Mouse (Mus musculus) limb, embryonic 15.5 days (tissue): ENCODE measurements around the gene Acmsd. TPM values are rescaled to one million over a fixed set of nuclear protein-coding genes. Genes with fewer than 3 reads are reported as not detected.

Experiments
- ATAC-seq: fragments of 200-750 bp; cut with Nextera tagmentation; 2 replicates; pipeline ENCODE4 v1.8.0; 2017; ENCODE audit warnings: low read depth, moderate TSS enrichment; ENCODE audit not compliant: insufficient number of reproducible peaks, low FRiP score, low TSS enrichment
- H3K27ac ChIP-seq: fragments of 300-500 bp; sonication (generic); 2 replicates; pipeline ENCODE4 v1.5.1; 2015; ENCODE audit warnings: moderate library complexity, mild to moderate bottlenecking, inconsistent platforms
- H3K27me3 ChIP-seq: fragments of 300-500 bp; sonication (generic); 2 replicates; pipeline ENCODE4 v1.6.1; 2015; ENCODE audit warnings: inconsistent platforms
- H3K36me3 ChIP-seq: fragments of 300-500 bp; sonication (generic); 2 replicates; pipeline ENCODE4 v1.6.1; 2015; ENCODE audit warnings: inconsistent platforms
- H3K4me1 ChIP-seq: fragments of 300-500 bp; sonication (generic); 2 replicates; pipeline ENCODE4 v1.6.1; 2015; ENCODE audit warnings: inconsistent platforms
- H3K4me2 ChIP-seq: fragments of 300-500 bp; sonication (generic); 2 replicates; pipeline ENCODE4 v1.6.1; 2015; ENCODE audit warnings: mild to moderate bottlenecking, inconsistent platforms
- H3K4me3 ChIP-seq: fragments of 300-500 bp; sonication (generic); 2 replicates; pipeline ENCODE4 v1.5.1; 2015; ENCODE audit warnings: mild to moderate bottlenecking, inconsistent platforms
- H3K9ac ChIP-seq: fragments of 300-500 bp; sonication (generic); 2 replicates; pipeline ENCODE4 v1.6.1; 2015; ENCODE audit warnings: inconsistent platforms
- H3K9me3 ChIP-seq: fragments of 300-500 bp; sonication (generic); 2 replicates; pipeline ENCODE4 v1.6.1; 2016; ENCODE audit warnings: inconsistent platforms
- WGBS: fragments of 180-500 bp; shearing (Covaris S2); methylation state at CpG from one replicate; pipeline ENCODE4 v1.1.7; 2015; 5-methylcytosine and 5-hydroxymethylcytosine counted together
- polyA plus RNA-seq: library from polyadenylated mRNA; unstranded; fragments of >200 nt; fragmentation: Nextera tagmentation; extraction: Ambion mirVana; gene quantifications from 2 replicates; pipeline ENCODE4 v1.2.1, GENCODE M21; 2015

Acmsd gene
- polyA plus RNA-seq = 0.06 and 0.07 TPM in 2 replicates

DNA sequence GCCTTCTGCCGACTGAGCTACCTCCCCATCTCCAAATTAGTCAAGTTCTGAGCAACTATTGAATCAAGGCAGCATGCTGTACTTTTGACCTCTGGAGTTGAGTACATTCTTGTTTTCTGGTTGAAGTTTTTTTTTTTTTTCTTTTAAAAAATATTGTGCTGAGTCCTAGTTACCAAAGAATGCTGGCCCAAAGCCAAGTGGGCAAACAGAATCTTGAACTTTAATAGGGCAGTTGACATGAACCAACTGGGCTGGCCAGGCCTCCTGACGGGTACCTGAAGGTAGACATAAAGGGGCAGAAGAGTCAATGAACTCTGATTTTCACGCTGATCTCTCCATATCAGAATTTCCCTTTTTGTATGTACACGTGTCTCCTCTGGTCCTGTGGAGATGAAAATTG lies at the start of gene Acmsd:
Gene Acmsd, plus strand, starts transcription at position 318 of the 400 bp plus-strand sequence.
- Histone ChIP-seq H3K27me3 (no peaks in the 10 kb centered on the region), H3K36me3 (no peaks in the 10 kb centered on the region), H3K9ac (no peak within 1 kb of the TSS), H3K4me3 (no peak within 1 kb of the TSS), H3K4me1 (no peaks in the 10 kb centered on the region), H3K27ac (no peak within 1 kb of the TSS), H3K9me3 (no peaks in the 10 kb centered on the region), H3K4me2 (no peak within 1 kb of the TSS)
- ATAC-seq = no peak
- WGBS = 89% methylated on average over 4 of the region's 4 CpGs

DNA sequence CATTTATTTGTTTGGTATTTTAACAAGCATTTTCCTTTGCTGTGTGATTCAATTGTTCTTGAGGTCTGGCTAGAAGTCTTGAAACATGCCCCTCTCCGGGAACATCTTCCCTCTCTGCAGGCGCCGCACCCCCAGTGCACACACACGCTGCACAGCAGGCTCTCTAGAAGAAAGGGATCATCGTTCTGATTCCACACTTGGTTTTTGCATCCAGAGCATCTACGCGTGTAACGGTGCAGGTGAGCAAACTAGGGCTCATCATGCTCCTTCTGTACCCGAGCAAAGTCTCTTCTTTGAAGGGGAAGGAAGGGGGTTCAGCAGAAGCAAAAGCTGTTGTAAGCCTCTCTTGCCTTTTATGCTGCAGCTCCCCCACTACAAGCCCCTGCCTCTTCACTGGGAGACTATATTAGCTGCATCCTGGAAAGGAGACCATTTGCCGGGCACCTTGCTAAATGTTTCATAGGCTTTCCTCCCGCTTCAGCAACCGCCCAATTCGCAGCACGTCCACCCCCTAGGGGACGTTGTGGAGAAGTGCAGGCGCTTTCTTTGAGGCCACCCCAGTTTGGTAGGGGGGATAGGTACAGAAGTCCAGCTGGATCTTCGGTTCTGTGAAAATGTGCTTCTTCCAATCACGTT lies 49.6 kb upstream of the Acmsd start, which contains the start of gene Tmem163:
Gene Tmem163, minus strand, starts transcription at position 51 of the 636 bp plus-strand sequence.
- WGBS = 19% methylated on average over 18 of the region's 18 CpGs
- peaks cover 21% of the 10 kb centered on the region for H3K4me1 ChIP-seq
- H3K4me2 ChIP-seq = 0 out of 2 replicates have a peak within 1 kb of the TSS, but pooled peaks have one; percentile 97
- H3K36me3 ChIP-seq = no peaks in the 10 kb centered on the region
- H3K9me3 ChIP-seq = no peaks in the 10 kb centered on the region
- H3K27me3 ChIP-seq = peaks cover 55% of the 10 kb centered on the region
- no peak within 1 kb of the TSS for H3K27ac ChIP-seq
- H3K4me3 ChIP-seq = peak within 1 kb of the TSS; percentile 47; the same call in 1 of the 2 replicates
- no peak within 1 kb of the TSS for H3K9ac ChIP-seq
- no peak for ATAC-seq

DNA sequence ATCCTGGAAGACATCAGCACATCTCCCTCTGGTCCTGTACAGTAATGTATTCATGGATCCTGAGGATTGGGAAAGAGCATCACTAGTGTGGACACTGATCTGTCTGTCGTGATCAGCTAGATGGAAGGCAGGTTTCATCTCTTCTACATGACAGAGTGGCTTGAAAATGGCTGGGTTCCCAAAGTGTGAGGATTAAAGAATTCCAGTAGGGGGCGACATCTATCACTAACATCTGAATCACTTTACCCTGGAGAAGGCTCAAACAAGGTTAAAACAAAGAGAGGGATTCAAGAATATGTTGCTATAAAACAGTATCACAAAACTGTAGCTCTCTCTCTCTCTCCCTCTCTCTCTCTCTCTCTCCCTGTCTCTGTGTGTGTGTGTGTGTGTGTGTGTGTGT lies 32.7 kb upstream of the Acmsd start:
- Histone ChIP-seq H3K4me3 (no peak overlapping the region), H3K36me3 (no peaks in the 10 kb centered on the region), H3K9me3 (no peaks in the 10 kb centered on the region), H3K4me2 (no peak overlapping the region), H3K4me1 (no peaks in the 10 kb centered on the region), H3K27ac (no peak overlapping the region), H3K27me3 (no peaks in the 10 kb centered on the region), H3K9ac (no peak overlapping the region)
- 27% methylated on average over 2 of the region's 2 CpGs for WGBS
- no peak for ATAC-seq

DNA sequence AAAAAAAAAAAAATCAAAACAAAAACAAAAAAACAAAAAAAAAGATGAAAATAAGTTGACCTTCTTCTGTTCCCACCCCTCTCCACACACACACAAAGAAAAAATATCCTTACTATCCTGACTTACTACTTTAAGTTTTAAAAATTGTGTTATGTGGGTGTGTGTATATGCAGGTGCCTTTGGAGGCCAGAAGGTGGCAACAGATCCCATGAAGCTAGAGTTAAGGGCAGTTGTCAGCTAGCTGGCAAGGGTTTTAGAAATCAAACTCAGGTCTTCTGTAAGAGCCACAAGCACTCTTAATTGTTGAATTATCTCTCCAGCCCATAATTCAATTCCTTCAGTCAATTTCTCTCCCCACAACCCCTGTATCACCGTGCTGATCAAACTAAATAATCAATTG lies 27.0 kb upstream of the Acmsd start:
- Histone ChIP-seq H3K27ac (no peak overlapping the region), H3K4me1 (no peaks in the 10 kb centered on the region), H3K4me2 (no peak overlapping the region), H3K9ac (no peak overlapping the region), H3K27me3 (no peaks in the 10 kb centered on the region), H3K9me3 (no peaks in the 10 kb centered on the region), H3K36me3 (no peaks in the 10 kb centered on the region), H3K4me3 (no peak overlapping the region)
- ATAC-seq = no peak
- WGBS = 83% methylated on average over 1 of the region's 1 CpGs

DNA sequence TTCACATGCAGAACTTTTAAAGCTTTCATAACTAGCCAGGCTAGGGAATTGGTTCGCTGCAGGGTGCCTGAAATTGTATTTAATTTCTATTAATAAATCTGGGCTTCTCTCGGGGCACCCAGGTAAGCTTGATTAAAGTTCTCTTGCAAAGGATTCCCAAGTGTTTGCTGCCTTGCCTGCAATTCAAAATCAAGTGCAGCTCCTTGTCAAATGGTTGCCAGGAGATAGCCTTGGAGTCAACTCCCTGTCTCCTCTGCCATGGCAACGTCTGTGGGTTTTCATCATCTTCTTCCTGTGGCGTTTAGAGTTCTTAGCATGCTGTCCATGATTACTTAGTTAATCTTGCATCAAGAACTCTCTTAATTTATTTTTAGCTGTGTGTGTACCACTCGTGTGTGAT lies 22.9 kb upstream of the Acmsd start:
- Histone ChIP-seq H3K4me1 (no peaks in the 10 kb centered on the region), H3K27me3 (no peaks in the 10 kb centered on the region), H3K27ac (no peak overlapping the region), H3K36me3 (no peaks in the 10 kb centered on the region), H3K9me3 (no peaks in the 10 kb centered on the region), H3K9ac (no peak overlapping the region), H3K4me2 (no peak overlapping the region), H3K4me3 (no peak overlapping the region)
- WGBS = 74% methylated on average over 5 of the region's 5 CpGs
- no peak for ATAC-seq

DNA sequence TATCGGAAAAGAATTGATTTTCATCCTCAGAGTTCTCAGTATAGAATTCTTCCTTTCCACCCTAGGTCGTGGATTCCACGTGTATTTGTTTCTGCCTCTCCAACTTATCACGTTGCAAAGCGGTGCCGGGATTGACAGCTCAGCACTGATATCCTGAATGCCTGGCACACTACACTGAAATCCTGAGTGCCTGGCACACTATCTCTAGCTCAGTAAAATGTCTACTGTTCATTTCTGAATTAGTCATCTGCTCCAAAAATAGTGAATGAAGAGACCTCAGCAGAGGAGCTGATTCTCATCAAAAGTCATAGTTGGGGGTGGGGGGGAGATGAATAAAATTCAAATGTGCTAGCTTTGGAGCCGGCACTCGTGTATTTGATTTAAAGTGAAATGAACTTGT lies 12.8 kb upstream of the Acmsd start:
- no peak overlapping the region for H3K27ac ChIP-seq
- no peak for ATAC-seq
- no peak overlapping the region for H3K4me2 ChIP-seq
- no peaks in the 10 kb centered on the region for H3K36me3 ChIP-seq
- no peaks in the 10 kb centered on the region for H3K9me3 ChIP-seq
- 85% methylated on average over 8 of the region's 8 CpGs for WGBS
- H3K4me1 ChIP-seq = no peaks in the 10 kb centered on the region
- no peak overlapping the region for H3K4me3 ChIP-seq
- H3K27me3 ChIP-seq = no peaks in the 10 kb centered on the region
- no peak overlapping the region for H3K9ac ChIP-seq

DNA sequence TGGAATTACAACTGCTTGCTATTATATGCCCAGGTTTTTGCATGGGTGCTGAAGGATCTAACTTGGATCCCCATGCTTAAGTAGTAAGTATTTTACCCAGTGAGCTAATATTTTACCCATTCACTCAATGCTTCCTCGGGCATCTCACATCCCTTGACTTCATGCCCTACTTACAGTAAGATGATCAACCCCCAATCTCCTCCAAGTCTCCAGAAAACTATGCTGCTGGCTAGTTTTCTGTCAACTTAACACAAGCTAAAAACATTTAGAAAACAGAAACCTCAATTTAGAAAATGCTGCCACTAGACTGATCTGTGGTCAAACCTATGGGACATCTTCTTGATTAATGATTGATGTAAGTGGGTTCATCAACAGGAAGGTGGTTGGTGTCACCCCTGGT lies 10.9 kb upstream of the Acmsd start:
- H3K36me3 ChIP-seq = no peaks in the 10 kb centered on the region
- ATAC-seq = no peak
- no peaks in the 10 kb centered on the region for H3K4me1 ChIP-seq
- H3K4me2 ChIP-seq = no peak overlapping the region
- no peaks in the 10 kb centered on the region for H3K27me3 ChIP-seq
- H3K9me3 ChIP-seq = no peaks in the 10 kb centered on the region
- H3K27ac ChIP-seq = no peak overlapping the region
- 72% methylated on average over 1 of the region's 1 CpGs for WGBS
- H3K9ac ChIP-seq = no peak overlapping the region
- no peak overlapping the region for H3K4me3 ChIP-seq

DNA sequence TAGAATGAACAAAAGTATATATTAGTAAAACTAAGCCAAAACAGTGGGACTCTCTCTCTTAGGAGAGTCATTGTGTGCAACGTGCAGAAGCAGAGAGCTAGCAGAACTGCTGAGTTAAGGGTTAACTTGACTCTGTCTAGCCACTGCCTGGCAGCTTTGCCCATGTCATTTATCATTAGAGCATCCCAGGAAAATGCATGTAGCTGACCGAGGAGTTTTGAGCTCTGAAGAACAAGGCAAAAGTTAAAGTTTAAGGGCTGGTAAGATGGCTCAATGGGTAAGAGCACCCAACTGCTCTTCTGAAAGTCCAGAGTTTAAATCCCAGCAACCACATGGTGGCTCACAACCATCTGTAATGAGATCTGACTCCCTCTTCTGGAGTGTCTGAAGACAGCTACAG lies 5.6 kb upstream of the Acmsd start:
- Histone ChIP-seq H3K36me3 (no peaks in the 10 kb centered on the region), H3K9me3 (no peaks in the 10 kb centered on the region), H3K27me3 (no peaks in the 10 kb centered on the region), H3K4me3 (no peak overlapping the region), H3K4me1 (no peaks in the 10 kb centered on the region), H3K9ac (no peak overlapping the region), H3K4me2 (no peak overlapping the region), H3K27ac (no peak overlapping the region)
- ATAC-seq = no peak
- WGBS = 45% methylated on average over 2 of the region's 2 CpGs

DNA sequence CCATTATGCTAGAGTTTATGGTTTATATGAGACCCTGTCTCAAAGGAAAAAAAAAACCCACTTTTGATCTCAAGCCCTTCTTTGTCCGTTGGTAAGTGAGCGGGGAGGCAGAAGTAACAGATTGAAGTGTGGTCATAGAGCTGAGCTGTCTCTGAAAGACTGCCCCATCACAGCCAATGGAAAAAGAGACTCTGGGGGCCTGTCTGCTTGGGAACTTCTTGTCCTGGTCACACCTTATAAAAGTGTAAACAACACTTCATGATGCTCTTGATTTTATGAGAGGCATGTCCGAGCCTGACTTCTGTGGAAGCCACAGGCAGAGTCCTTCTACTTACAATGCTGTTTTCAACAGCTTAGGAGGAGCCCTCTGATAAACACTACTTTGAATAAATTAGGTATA lies 1.9 kb downstream of the Acmsd start:
- no peak overlapping the region for H3K9ac ChIP-seq
- H3K4me1 ChIP-seq = no peaks in the 10 kb centered on the region
- 25% methylated on average over 3 of the region's 3 CpGs for WGBS
- H3K9me3 ChIP-seq = no peaks in the 10 kb centered on the region
- no peak for ATAC-seq
- H3K4me3 ChIP-seq = no peak overlapping the region
- no peaks in the 10 kb centered on the region for H3K36me3 ChIP-seq
- no peaks in the 10 kb centered on the region for H3K27me3 ChIP-seq
- no peak overlapping the region for H3K27ac ChIP-seq
- no peak overlapping the region for H3K4me2 ChIP-seq

DNA sequence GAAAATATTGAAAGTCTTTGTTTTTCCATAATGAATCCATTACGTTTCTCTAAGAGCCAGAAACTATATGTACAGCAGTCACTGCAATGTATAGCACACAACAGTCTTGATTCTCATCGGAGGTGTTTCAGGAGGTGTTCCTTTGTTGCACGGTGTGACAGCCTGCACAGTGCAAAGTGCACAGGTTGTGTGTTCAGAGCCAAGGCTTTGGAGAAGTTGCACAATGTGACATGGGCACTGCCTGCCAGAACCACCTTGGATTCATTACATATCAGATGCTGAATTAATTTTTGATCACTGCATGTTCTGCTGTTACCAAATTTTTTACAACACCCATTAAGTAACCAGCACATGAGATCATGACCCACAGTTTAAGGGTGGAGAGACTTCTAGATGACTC lies 3.2 kb downstream of the Acmsd start:
- H3K4me2 ChIP-seq = no peak overlapping the region
- H3K4me3 ChIP-seq = no peak overlapping the region
- H3K9me3 ChIP-seq = no peaks in the 10 kb centered on the region
- H3K4me1 ChIP-seq = no peaks in the 10 kb centered on the region
- H3K27ac ChIP-seq = no peak overlapping the region
- 79% methylated on average over 3 of the region's 3 CpGs for WGBS
- H3K36me3 ChIP-seq = no peaks in the 10 kb centered on the region
- no peaks in the 10 kb centered on the region for H3K27me3 ChIP-seq
- H3K9ac ChIP-seq = no peak overlapping the region
- no peak for ATAC-seq

DNA sequence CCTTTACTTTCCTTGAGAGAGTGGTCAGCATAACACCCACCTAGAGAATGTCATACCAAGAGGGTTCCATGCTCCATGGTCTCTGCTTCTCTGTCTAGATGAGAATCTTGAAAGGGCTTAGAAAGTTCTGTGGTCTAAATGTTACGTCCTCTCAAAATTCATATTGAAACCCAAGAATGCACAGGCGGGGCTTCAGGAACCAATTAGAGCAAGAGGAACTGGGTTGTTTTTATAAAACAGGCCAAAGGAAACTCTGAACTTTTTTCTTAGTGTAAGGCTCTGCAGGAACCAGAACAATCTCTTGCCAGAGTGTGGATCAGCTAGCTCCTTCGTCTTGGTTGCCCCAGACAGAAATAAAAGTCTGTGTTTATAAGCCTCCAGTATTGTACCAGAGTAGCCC lies 3.6 kb downstream of the Acmsd start:
- WGBS = 35% methylated on average over 3 of the region's 3 CpGs
- no peak overlapping the region for H3K4me2 ChIP-seq
- no peaks in the 10 kb centered on the region for H3K36me3 ChIP-seq
- no peak for ATAC-seq
- no peaks in the 10 kb centered on the region for H3K27me3 ChIP-seq
- H3K4me1 ChIP-seq = no peaks in the 10 kb centered on the region
- H3K4me3 ChIP-seq = no peak overlapping the region
- H3K9me3 ChIP-seq = no peaks in the 10 kb centered on the region
- H3K9ac ChIP-seq = no peak overlapping the region
- no peak overlapping the region for H3K27ac ChIP-seq

DNA sequence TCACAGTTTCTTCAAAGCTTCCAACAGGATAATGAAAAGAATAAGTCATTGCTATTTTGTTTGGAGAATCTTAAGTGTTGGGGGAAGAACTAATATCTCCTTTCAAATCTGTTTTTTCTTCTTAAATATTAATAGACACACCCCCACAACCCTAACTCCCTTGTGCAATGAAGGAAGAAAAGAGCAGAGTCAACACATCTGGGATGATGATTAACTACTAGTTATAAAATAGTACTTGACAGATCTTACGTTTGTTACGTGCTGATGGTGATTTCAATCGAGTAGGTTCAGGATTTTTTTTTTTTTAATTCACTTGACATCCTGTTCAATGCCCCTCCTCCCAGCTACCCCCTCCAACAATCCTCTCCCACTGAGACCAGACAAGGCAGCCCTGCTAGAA lies 6.1 kb downstream of the Acmsd start:
- Histone ChIP-seq H3K4me2 (no peak overlapping the region), H3K27ac (no peak overlapping the region), H3K9me3 (no peaks in the 10 kb centered on the region), H3K4me1 (no peaks in the 10 kb centered on the region), H3K4me3 (no peak overlapping the region), H3K36me3 (no peaks in the 10 kb centered on the region), H3K9ac (no peak overlapping the region), H3K27me3 (no peaks in the 10 kb centered on the region)
- no peak for ATAC-seq
- 63% methylated on average over 3 of the region's 3 CpGs for WGBS
